Mouse (Mus musculus) brain, embryonic 14.5 days (tissue): ENCODE results near the gene Prkcq.

Experiments
- CTCF ChIP-seq: fragments of 200-500 bp; IDR thresholded peaks from 2 replicates; pipeline ENCODE4 v1.5.1; 2012; ENCODE audit warnings: inconsistent platforms, mild to moderate bottlenecking, moderate library complexity, borderline replicate concordance; ENCODE audit not compliant: insufficient read depth, insufficient read length; ENCODE audit errors: extremely low read depth
- POLR2A ChIP-seq: fragments of 200-500 bp; IDR thresholded peaks from 2 replicates; pipeline ENCODE4 v1.6.1; 2012; ENCODE audit warnings: mild to moderate bottlenecking, inconsistent platforms, borderline replicate concordance; ENCODE audit not compliant: poor library complexity, insufficient read depth, insufficient read length, severe bottlenecking; ENCODE audit errors: extremely low read depth

DNA sequence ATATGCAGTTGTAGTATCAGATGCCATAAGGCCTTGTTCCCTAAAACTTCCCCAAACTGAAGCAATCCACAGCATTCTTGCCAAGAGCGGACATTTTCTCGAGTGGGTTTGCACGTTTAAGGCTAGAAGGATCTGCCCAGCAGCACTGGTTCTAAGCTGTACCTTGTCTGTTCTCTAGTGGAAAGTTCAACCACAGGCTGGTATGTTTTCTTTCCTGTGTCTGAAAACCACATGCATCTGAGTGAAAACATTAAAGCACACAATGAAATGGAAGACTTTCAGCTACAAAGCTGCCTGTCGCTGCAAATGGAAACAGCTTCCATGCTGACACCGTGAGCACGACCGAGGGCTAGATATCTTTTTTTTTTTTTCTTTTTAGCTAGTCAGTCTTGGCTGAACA lies 12.3 kb upstream of the Prkcq start:
- TF ChIP-seq POLR2A (no peak), CTCF (no peak)
